Mouse (Mus musculus) bone marrow macrophage, adult 2 months (primary cell): ENCODE measurements around the gene Zfp985. TPM values are rescaled to one million over a fixed set of nuclear protein-coding genes. Genes with fewer than 3 reads are reported as not detected.
"Not testable (repeated sequence)": the region's sequence is repeated elsewhere in the genome, so short reads cannot be mapped to it uniquely, and the experiment has no call there.

Source experiments
- H3K27ac ChIP-seq: 2 replicates; pipeline ENCODE4 v1.5.1; 2012; ENCODE audit warnings: low read depth, low read length; ENCODE audit not compliant: insufficient read depth
- H3K4me1 ChIP-seq: 2 replicates; pipeline ENCODE4 v1.6.1; 2012; ENCODE audit warnings: low read length; ENCODE audit not compliant: control insufficient read depth, insufficient read depth
- H3K4me3 ChIP-seq: 2 replicates; pipeline ENCODE4 v1.5.1; 2012; ENCODE audit warnings: mild to moderate bottlenecking, low read length, moderate library complexity; ENCODE audit not compliant: insufficient read depth
- CTCF ChIP-seq: IDR thresholded peaks from 2 replicates; pipeline ENCODE4 v1.5.1; 2012; ENCODE audit warnings: low read depth, mild to moderate bottlenecking, low read length, moderate library complexity
- POLR2A ChIP-seq: IDR thresholded peaks from 2 replicates; pipeline ENCODE4 v1.6.1; 2012; ENCODE audit warnings: mild to moderate bottlenecking, low read depth, low read length, borderline replicate concordance
- polyA plus RNA-seq: library from polyadenylated mRNA; stranded (reverse); fragments of >200 nt; gene quantifications from 2 replicates; pipeline ENCODE4 v1.2.4, GENCODE M21; 2012; ENCODE audit not compliant: missing spikeins, insufficient read depth, insufficient read length

Gene Zfp985
- polyA plus RNA-seq: 1.4 TPM in 1 of 2 replicates, not detected in the other

- H3K4me1 ChIP-seq, H3K27ac ChIP-seq, H3K4me3 ChIP-seq: not testable (repeated sequence)
Observed at GRCm38 (mm10) chr4:147553071-147553470, at the start of gene Zfp985. Gene Zfp985 (plus strand): TSS chr4:147553277.

GRCm38 (mm10) chr4:147509174-147509573 lies 43.9 kb upstream of the Zfp985 start:
- Histone ChIP-seq H3K4me3 (no peak overlapping the region), H3K27ac (no peak overlapping the region), H3K4me1 (no peaks in the 10 kb centered on the region)
- no peak for TF ChIP-seq CTCF
- TF ChIP-seq POLR2A: no peak

GRCm38 (mm10) chr4:147518981-147519380 lies 34.1 kb upstream of the Zfp985 start:
- no peak overlapping the region for H3K4me3 ChIP-seq
- no peak overlapping the region for H3K27ac ChIP-seq
- no peak for TF ChIP-seq CTCF
- no peak for TF ChIP-seq POLR2A
- H3K4me1 ChIP-seq: no peaks in the 10 kb centered on the region

- Histone ChIP-seq H3K27ac (no peak overlapping the region), H3K4me1 (no peaks in the 10 kb centered on the region)
- TF ChIP-seq POLR2A: no peak
- no peak for TF ChIP-seq CTCF
Observed at GRCm38 (mm10) chr4:147520100-147520499, 33.0 kb upstream of the Zfp985 start.

GRCm38 (mm10) chr4:147525125-147525524 lies 28.0 kb upstream of the Zfp985 start:
- TF ChIP-seq CTCF (no peak), POLR2A (no peak)

More at GRCm38 (mm10) chr4:147520100-147520499, 33.0 kb upstream of the Zfp985 start:
- no peak overlapping the region for H3K4me3 ChIP-seq

GRCm38 (mm10) chr4:147530366-147530765 lies 22.7 kb upstream of the Zfp985 start:
- H3K4me3 ChIP-seq: no peak overlapping the region
- H3K27ac ChIP-seq: no peak overlapping the region
- no peaks in the 10 kb centered on the region for H3K4me1 ChIP-seq
- TF ChIP-seq CTCF: no peak
- TF ChIP-seq POLR2A: no peak

More at GRCm38 (mm10) chr4:147525125-147525524, 28.0 kb upstream of the Zfp985 start:
- Histone ChIP-seq H3K27ac (no peak overlapping the region), H3K4me3 (no peak overlapping the region), H3K4me1 (no peaks in the 10 kb centered on the region)

- H3K4me3 ChIP-seq, H3K4me1 ChIP-seq, H3K27ac ChIP-seq: not testable (repeated sequence)
Observed at GRCm38 (mm10) chr4:147535916-147536315, 17.2 kb upstream of the Zfp985 start.

- TF ChIP-seq CTCF (no peak), POLR2A (no peak)
- no peak overlapping the region for H3K4me3 ChIP-seq
- no peaks in the 10 kb centered on the region for H3K4me1 ChIP-seq
- H3K27ac ChIP-seq: no peak overlapping the region
Observed at GRCm38 (mm10) chr4:147537702-147538101, 15.4 kb upstream of the Zfp985 start.

GRCm38 (mm10) chr4:147539918-147540317 lies 13.2 kb upstream of the Zfp985 start, which contains the start of gene Gm16503:
Gene Gm16503 (plus strand): TSS chr4:147540218.
- not testable (repeated sequence) for H3K4me3 ChIP-seq, H3K27ac ChIP-seq, H3K4me1 ChIP-seq

GRCm38 (mm10) chr4:147541105-147541504 lies 12.0 kb upstream of the Zfp985 start:
- no peak overlapping the region for H3K4me3 ChIP-seq

GRCm38 (mm10) chr4:147554361-147554760 lies 1.3 kb downstream of the Zfp985 start:
- H3K4me3 ChIP-seq, H3K4me1 ChIP-seq, H3K27ac ChIP-seq: not testable (repeated sequence)

More at GRCm38 (mm10) chr4:147541105-147541504, 12.0 kb upstream of the Zfp985 start:
- H3K4me1 ChIP-seq: no peaks in the 10 kb centered on the region
- TF ChIP-seq POLR2A (no peak), CTCF (no peak)
- H3K27ac ChIP-seq: no peak overlapping the region

GRCm38 (mm10) chr4:147556921-147557320 lies 3.8 kb downstream of the Zfp985 start:
- H3K27ac ChIP-seq, H3K4me1 ChIP-seq, H3K4me3 ChIP-seq: not testable (repeated sequence)

- not testable (repeated sequence) for H3K4me1 ChIP-seq, H3K27ac ChIP-seq, H3K4me3 ChIP-seq
Observed at GRCm38 (mm10) chr4:147558011-147558410, 4.9 kb downstream of the Zfp985 start.

GRCm38 (mm10) chr4:147559096-147559495 lies 6.0 kb downstream of the Zfp985 start:
- H3K4me3 ChIP-seq, H3K4me1 ChIP-seq: not testable (repeated sequence)

More at GRCm38 (mm10) chr4:147559096-147559495, 6.0 kb downstream of the Zfp985 start:
- H3K27ac ChIP-seq: not testable (repeated sequence)
